Mouse (Mus musculus): ENCODE measurements around the gene Bend6. TPM values are rescaled to one million over a fixed set of nuclear protein-coding genes. Genes with fewer than 3 reads are reported as not detected.

Bend6 gene
- total and polyA plus RNA-seq, 2 experiments from 2014 or later = 92.0 to 115 TPM

- DNase-seq (ENCODE audit: low spot score) = peak; percentile 28
Measured at GRCm38 (mm10) chr1:33883102-33883839, 24.3 kb downstream of the Bend6 start.

GRCm38 (mm10) chr1:33878170-33878569 is 29.4 kb downstream of the Bend6 start:
- Histone ChIP-seq H3K4me3 (ENCODE audit: low read depth, low read length) (no peak overlapping the region), H3K4me1 (ENCODE audit: insufficient read depth, low read length) (no peaks in the 10 kb centered on the region), H3K9ac (replicated peaks; ENCODE audit: low read length, poor library complexity, severe bottlenecking) (no peak overlapping the region), H3K4me2 (ENCODE audit: low read depth, low read length, poor library complexity, severe bottlenecking) (no peak overlapping the region), H3K36me3 (ENCODE audit: insufficient read depth, low read length) (no peaks in the 10 kb centered on the region), H3K27me3 (ENCODE audit: insufficient read depth, low read length) (no peaks in the 10 kb centered on the region), H3K9me3 (ENCODE audit: low read length) (no peaks in the 10 kb centered on the region), H3K27ac (ENCODE audit: low read depth, low read length) (no peak overlapping the region)
- whole genome bisulfite sequencing = 87% methylated on average over 7 of the region's 7 CpGs
- TF ChIP-seq CTCF (IDR thresholded peaks at IDR 0.05) = no peak
- no peak for DNase-seq (ENCODE audit: low spot score)
- no peak for ATAC-seq (ENCODE audit: low FRiP score)

More at GRCm38 (mm10) chr1:33883102-33883839, 24.3 kb downstream of the Bend6 start:
- peak; percentile 44 for TF ChIP-seq CTCF (IDR thresholded peaks at IDR 0.05)
- WGBS = 25% methylated on average over 18 of the region's 18 CpGs
- Histone ChIP-seq H3K9ac (replicated peaks; ENCODE audit: low read length, poor library complexity, severe bottlenecking) (no peak overlapping the region), H3K27ac (ENCODE audit: low read depth, low read length) (no peak overlapping the region), H3K4me3 (ENCODE audit: low read depth, low read length) (peak overlapping the region; percentile 6; the same call in 1 of the 2 replicates), H3K9me3 (ENCODE audit: low read length) (no peaks in the 10 kb centered on the region), H3K4me2 (ENCODE audit: low read depth, low read length, poor library complexity, severe bottlenecking) (peak overlapping the region; percentile 33), H3K27me3 (ENCODE audit: insufficient read depth, low read length) (no peaks in the 10 kb centered on the region), H3K4me1 (ENCODE audit: insufficient read depth, low read length) (no peaks in the 10 kb centered on the region), H3K36me3 (ENCODE audit: insufficient read depth, low read length) (no peaks in the 10 kb centered on the region)
- no peak for ATAC-seq (ENCODE audit: low FRiP score)

- no peak for TF ChIP-seq CTCF (IDR thresholded peaks at IDR 0.05)
- ATAC-seq (ENCODE audit: low FRiP score) (no peak), DNase-seq (ENCODE audit: low spot score) (no peak)
- H3K4me1 ChIP-seq (ENCODE audit: insufficient read depth, low read length) = no peaks in the 10 kb centered on the region
- H3K9me3 ChIP-seq (ENCODE audit: low read length) = no peaks in the 10 kb centered on the region
- H3K36me3 ChIP-seq (ENCODE audit: insufficient read depth, low read length) = no peaks in the 10 kb centered on the region
- H3K4me3 ChIP-seq (ENCODE audit: low read depth, low read length) = no peak overlapping the region
- H3K27ac ChIP-seq (ENCODE audit: low read depth, low read length) = no peak overlapping the region
- no peak overlapping the region for H3K4me2 ChIP-seq (ENCODE audit: low read depth, low read length, poor library complexity, severe bottlenecking)
- WGBS = 87% methylated on average over 3 of the region's 3 CpGs
- no peak overlapping the region for H3K9ac ChIP-seq (replicated peaks; ENCODE audit: low read length, poor library complexity, severe bottlenecking)
- no peaks in the 10 kb centered on the region for H3K27me3 ChIP-seq (ENCODE audit: insufficient read depth, low read length)
Measured at GRCm38 (mm10) chr1:33876416-33876815, 31.2 kb downstream of the Bend6 start.

- peak; percentile 57 for TF ChIP-seq CTCF (IDR thresholded peaks at IDR 0.05)
- DNase-seq (ENCODE audit: low spot score) (peak; percentile 11), ATAC-seq (ENCODE audit: low FRiP score) (no peak)
- no peaks in the 10 kb centered on the region for H3K27me3 ChIP-seq (ENCODE audit: insufficient read depth, low read length)
- H3K4me2 ChIP-seq (ENCODE audit: low read depth, low read length, poor library complexity, severe bottlenecking) = no peak overlapping the region
- no peaks in the 10 kb centered on the region for H3K36me3 ChIP-seq (ENCODE audit: insufficient read depth, low read length)
- H3K4me3 ChIP-seq (ENCODE audit: low read depth, low read length) = no peak overlapping the region
- WGBS = 52% methylated on average over 6 of the region's 6 CpGs
- no peak overlapping the region for H3K9ac ChIP-seq (replicated peaks; ENCODE audit: low read length, poor library complexity, severe bottlenecking)
- H3K4me1 ChIP-seq (ENCODE audit: insufficient read depth, low read length) = no peaks in the 10 kb centered on the region
- no peak overlapping the region for H3K27ac ChIP-seq (ENCODE audit: low read depth, low read length)
- H3K9me3 ChIP-seq (ENCODE audit: low read length) = no peaks in the 10 kb centered on the region
Measured at GRCm38 (mm10) chr1:33875691-33876090, 31.9 kb downstream of the Bend6 start.

GRCm38 (mm10) chr1:33873561-33873960 is 34.1 kb downstream of the Bend6 start:
- no peaks in the 10 kb centered on the region for H3K27me3 ChIP-seq (ENCODE audit: insufficient read depth, low read length)
- DNase-seq (ENCODE audit: low spot score) (no peak), ATAC-seq (ENCODE audit: low FRiP score) (no peak)
- H3K9ac ChIP-seq (replicated peaks; ENCODE audit: low read length, poor library complexity, severe bottlenecking) = no peak overlapping the region
- no peaks in the 10 kb centered on the region for H3K36me3 ChIP-seq (ENCODE audit: insufficient read depth, low read length)
- H3K4me1 ChIP-seq (ENCODE audit: insufficient read depth, low read length) = no peaks in the 10 kb centered on the region
- H3K4me3 ChIP-seq (ENCODE audit: low read depth, low read length) = no peak overlapping the region
- no peak overlapping the region for H3K4me2 ChIP-seq (ENCODE audit: low read depth, low read length, poor library complexity, severe bottlenecking)
- H3K9me3 ChIP-seq (ENCODE audit: low read length) = no peaks in the 10 kb centered on the region
- 81% methylated on average over 5 of the region's 5 CpGs for WGBS
- no peak overlapping the region for H3K27ac ChIP-seq (ENCODE audit: low read depth, low read length)
- TF ChIP-seq CTCF (IDR thresholded peaks at IDR 0.05) = no peak

GRCm38 (mm10) chr1:33869437-33869836 is 38.2 kb downstream of the Bend6 start:
- 96% methylated on average over 3 of the region's 3 CpGs for WGBS

More at GRCm38 (mm10) chr1:33869437-33869836, 38.2 kb downstream of the Bend6 start:
- Histone ChIP-seq H3K4me3 (ENCODE audit: low read depth, low read length) (no peak overlapping the region), H3K36me3 (ENCODE audit: insufficient read depth, low read length) (no peaks in the 10 kb centered on the region), H3K4me2 (ENCODE audit: low read depth, low read length, poor library complexity, severe bottlenecking) (no peak overlapping the region), H3K9me3 (ENCODE audit: low read length) (no peaks in the 10 kb centered on the region), H3K27ac (ENCODE audit: low read depth, low read length) (no peak overlapping the region), H3K4me1 (ENCODE audit: insufficient read depth, low read length) (no peaks in the 10 kb centered on the region), H3K9ac (replicated peaks; ENCODE audit: low read length, poor library complexity, severe bottlenecking) (no peak overlapping the region), H3K27me3 (ENCODE audit: insufficient read depth, low read length) (no peaks in the 10 kb centered on the region)
- DNase-seq (ENCODE audit: low spot score) (no peak), ATAC-seq (ENCODE audit: low FRiP score) (no peak)
- no peak for TF ChIP-seq CTCF (IDR thresholded peaks at IDR 0.05)
